Mouse (Mus musculus): ENCODE data around the gene Resp18. TPM values are rescaled to one million over a fixed set of nuclear protein-coding genes. Genes with fewer than 3 reads are reported as not detected.
A peak's percentile ranks its signal among the peaks of the same experiment; 100 is the strongest.

Resp18 gene
- 61.9 and 69.5 TPM in 2 replicates for polyA plus RNA-seq (2016; fragmentation: Nextera tagmentation; extraction: Ambion mirVana)

DNA sequence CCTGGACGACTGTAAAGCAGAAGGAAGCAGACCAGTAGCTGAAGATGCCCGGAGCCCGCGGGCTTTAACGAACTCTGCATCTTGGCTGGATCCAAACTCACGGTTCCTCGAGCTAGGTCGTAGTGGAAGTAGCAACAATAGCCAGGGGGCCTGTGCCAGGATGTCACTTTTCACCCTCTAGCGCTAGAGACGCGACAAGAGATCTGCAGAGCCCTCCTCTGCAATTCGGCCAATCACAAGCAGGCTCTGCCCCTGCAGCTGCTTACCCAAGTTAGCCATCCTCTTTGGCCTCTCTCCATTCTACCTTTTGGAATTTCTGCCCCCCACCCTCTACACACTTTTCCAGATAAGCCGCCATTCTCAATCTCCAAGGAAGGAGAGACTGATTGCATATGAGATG, at the start of gene Resp18:
Resp18 (minus strand) TSS at position 188 of the 400 bp plus-strand sequence.
- Histone ChIP-seq H3K4me3 (peak within 1 kb of the TSS; percentile 34), H3K27ac (no peak within 1 kb of the TSS), H3K27me3 (replicated peaks) (peaks cover 26% of the 10 kb centered on the region), H3K9ac (peak within 1 kb of the TSS; percentile 48), H3K36me3 (no peaks in the 10 kb centered on the region), H3K4me1 (no peaks in the 10 kb centered on the region), H3K9me3 (no peaks in the 10 kb centered on the region), H3K4me2 (replicated peaks) (peak within 1 kb of the TSS; percentile 52)
- WGBS: 2% methylated on average over 13 of the region's 13 CpGs
- no peak for ATAC-seq (ENCODE audit: low FRiP score, low read depth)

DNA sequence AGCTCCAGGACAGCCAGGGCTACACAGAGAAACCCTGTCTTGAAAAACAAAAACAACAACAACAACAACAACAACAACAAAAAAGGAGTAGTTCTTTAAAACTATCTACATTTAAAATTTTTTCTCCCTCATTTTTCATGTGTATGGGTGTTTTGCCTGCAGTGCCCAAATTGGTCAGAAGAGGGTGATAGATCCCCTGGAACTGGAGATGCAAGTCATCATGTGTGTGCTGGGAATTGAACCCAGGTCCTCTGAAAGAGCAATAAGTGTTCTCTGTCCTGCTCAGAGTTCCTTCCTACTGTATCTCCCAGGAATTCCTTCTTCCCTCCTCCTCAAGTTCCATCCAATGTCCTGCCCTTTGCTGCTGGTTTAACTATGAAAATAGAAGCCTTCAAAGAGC, 49.2 kb upstream of the Resp18 start:
- Histone ChIP-seq H3K27me3 (replicated peaks) (no peaks in the 10 kb centered on the region), H3K4me1 (no peaks in the 10 kb centered on the region), H3K27ac (no peak overlapping the region), H3K9me3 (peaks cover 3% of the 10 kb centered on the region; the same call in 1 of the 2 replicates), H3K9ac (no peak overlapping the region), H3K4me3 (no peak overlapping the region), H3K36me3 (no peaks in the 10 kb centered on the region), H3K4me2 (replicated peaks) (no peak overlapping the region)
- no peak for ATAC-seq (ENCODE audit: low FRiP score, low read depth)

DNA sequence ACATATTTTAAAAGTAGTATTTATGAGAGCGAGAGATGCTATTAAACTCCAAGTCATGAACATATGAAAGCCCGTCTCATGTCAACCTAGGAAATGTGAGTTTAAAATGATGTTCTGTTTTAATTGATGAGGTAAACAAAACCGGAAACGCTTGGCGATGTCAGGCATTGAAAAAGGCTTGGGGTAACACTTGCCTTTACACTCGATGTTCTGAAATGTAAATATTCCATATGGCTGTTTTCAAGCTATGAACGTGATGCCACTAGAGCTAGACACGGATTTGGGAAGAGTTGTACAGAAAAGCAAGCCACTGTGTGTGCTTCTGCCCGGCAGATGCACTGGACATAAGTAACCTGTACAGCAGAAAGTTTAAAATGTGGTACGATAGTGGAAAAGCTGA, 41.0 kb upstream of the Resp18 start:
- no peak overlapping the region for H3K9ac ChIP-seq
- H3K27me3 ChIP-seq (replicated peaks): no peaks in the 10 kb centered on the region
- WGBS: 90% methylated on average over 10 of the region's 10 CpGs
- H3K36me3 ChIP-seq: peaks cover 16% of the 10 kb centered on the region
- H3K27ac ChIP-seq: no peak overlapping the region
- H3K4me3 ChIP-seq: no peak overlapping the region
- no peak overlapping the region for H3K4me2 ChIP-seq (replicated peaks)
- H3K4me1 ChIP-seq: peaks cover 9% of the 10 kb centered on the region
- no peak for ATAC-seq (ENCODE audit: low FRiP score, low read depth)
- no peaks in the 10 kb centered on the region for H3K9me3 ChIP-seq

DNA sequence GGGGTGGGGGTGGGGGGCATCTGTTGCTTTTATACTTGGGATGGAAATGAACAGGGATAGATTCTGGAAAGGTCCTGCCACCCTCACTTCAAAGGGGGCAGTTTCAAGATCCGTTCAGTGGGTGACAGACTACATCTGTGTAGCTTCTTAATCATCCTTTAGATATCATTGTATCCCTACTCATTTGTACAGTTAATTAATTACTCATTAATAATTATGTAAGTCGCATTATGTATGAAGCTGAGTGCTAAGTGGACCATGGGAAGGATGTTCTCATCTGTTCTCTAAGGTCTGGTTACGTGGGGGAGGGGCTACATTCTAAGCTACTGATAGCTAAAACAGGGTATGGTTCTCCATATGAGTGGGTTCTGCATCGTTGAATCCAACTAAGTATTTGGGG, 40.5 kb upstream of the Resp18 start:
- no peak overlapping the region for H3K9ac ChIP-seq
- peaks cover 21% of the 10 kb centered on the region for H3K36me3 ChIP-seq
- H3K27ac ChIP-seq: no peak overlapping the region
- no peak for ATAC-seq (ENCODE audit: low FRiP score, low read depth)
- no peaks in the 10 kb centered on the region for H3K9me3 ChIP-seq
- no peak overlapping the region for H3K4me2 ChIP-seq (replicated peaks)
- H3K27me3 ChIP-seq (replicated peaks): no peaks in the 10 kb centered on the region
- H3K4me3 ChIP-seq: no peak overlapping the region
- WGBS: 94% methylated on average over 4 of the region's 4 CpGs
- peaks cover 9% of the 10 kb centered on the region for H3K4me1 ChIP-seq

DNA sequence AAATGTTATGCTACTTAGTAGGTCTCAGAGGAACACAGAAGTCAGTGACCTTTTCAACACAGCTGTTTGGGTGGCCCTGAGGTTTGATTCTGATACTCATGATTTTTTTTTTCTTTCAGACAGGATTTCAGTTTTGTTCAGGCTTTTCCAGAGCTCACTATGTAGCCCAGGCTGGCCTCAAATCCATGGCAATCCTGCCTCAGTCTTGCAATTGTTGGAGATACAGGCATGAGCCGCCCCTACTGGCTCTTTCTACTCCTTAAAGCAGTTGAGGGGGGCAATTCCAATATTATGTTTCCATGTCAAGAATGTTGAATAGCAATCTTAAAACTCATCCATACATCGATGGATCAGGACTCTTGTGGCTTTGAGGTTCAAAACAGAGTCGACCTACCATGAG, 40.1 kb upstream of the Resp18 start:
- ATAC-seq (ENCODE audit: low FRiP score, low read depth): no peak
- Histone ChIP-seq H3K4me3 (no peak overlapping the region), H3K9me3 (no peaks in the 10 kb centered on the region), H3K27me3 (replicated peaks) (no peaks in the 10 kb centered on the region), H3K36me3 (peaks cover 25% of the 10 kb centered on the region), H3K27ac (no peak overlapping the region), H3K4me1 (peaks cover 9% of the 10 kb centered on the region), H3K9ac (no peak overlapping the region), H3K4me2 (replicated peaks) (peak overlapping the region; percentile 40)
- WGBS: 68% methylated on average over 3 of the region's 3 CpGs

DNA sequence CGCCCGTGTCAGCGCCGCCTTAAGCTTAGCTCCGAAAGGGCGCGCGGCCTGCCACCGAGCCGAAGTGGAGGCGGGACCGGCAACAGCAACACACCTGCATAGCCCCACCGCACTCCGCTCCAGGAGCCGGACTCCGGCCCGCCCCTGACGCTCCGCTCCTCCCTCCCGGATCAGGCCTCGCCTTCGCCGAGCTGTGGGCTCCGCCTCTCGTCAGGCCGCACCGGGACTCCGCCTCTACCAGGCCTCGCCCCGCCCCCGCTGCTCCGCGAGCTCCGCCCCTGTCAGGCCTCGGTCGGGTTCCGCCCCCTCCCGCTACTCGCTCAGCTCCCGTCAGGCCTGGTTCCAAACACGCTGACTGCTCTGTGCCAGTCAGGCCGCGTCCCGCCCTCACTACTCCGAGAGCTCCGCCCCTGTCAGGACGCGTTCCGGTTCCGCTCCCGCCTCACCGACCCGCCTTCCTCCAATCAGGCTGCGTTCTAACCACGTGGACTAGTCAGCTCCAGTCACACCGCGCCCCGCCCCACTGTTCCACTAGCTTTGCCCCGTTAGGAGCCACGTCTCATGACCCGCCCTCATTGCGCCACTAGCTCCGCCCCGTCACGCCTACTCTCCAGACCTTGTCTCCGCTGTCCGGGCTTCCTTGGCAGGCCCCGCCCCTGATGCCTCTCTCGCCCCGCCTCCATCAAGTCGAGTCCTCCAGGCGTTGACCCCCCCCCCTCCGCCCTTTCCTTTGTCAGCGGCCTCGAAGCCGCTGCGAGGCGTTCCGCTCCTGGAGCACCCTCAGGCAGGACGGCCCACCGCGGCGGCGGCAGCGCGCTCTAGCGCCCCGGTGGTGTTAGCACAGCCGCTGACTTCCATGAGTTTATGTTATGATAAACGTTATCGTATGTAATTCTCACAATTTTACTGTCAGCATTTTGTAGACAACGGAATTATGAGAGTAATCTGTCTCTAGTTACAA, 39.3 kb upstream of the Resp18 start, which contains the start of gene Dnpep:
Dnpep (minus strand) TSS at position 750 of the 961 bp plus-strand sequence.
- WGBS: under 1% methylated on average over 92 of the region's 92 CpGs
- Histone ChIP-seq H3K4me1 (peaks cover 9% of the 10 kb centered on the region), H3K27me3 (replicated peaks) (no peaks in the 10 kb centered on the region), H3K27ac (peak within 1 kb of the TSS; percentile 68), H3K4me2 (replicated peaks) (peak within 1 kb of the TSS; percentile 79), H3K4me3 (peak within 1 kb of the TSS; percentile 70), H3K36me3 (peaks cover 33% of the 10 kb centered on the region), H3K9me3 (no peaks in the 10 kb centered on the region), H3K9ac (peak within 1 kb of the TSS; percentile 65)
- ATAC-seq (ENCODE audit: low FRiP score, low read depth): peak; percentile 98

DNA sequence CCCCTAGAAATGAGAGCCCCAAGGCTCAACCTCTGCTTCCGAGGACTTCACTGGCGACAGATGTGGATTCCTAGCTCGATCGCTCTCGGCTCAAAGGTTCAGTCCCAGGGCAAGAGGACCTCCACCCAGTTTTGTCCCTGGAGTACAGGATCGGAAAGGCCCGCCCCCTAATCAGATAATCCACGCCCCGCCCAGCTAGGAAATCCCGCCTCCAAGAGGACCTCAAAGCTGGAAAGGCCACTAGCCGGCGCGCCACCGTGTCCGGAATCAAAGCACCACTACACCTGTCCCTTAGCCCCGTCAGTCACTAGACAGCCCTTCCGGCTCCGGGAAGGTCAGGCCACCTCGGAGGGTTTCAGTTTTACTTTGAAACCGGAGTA, 38.6 kb upstream of the Resp18 start:
- Histone ChIP-seq H3K36me3 (peaks cover 39% of the 10 kb centered on the region), H3K4me2 (replicated peaks) (peak overlapping the region; percentile 79), H3K9me3 (no peaks in the 10 kb centered on the region), H3K27me3 (replicated peaks) (no peaks in the 10 kb centered on the region), H3K9ac (peak overlapping the region; percentile 65), H3K4me3 (peak overlapping the region; percentile 70), H3K27ac (peak overlapping the region; percentile 68), H3K4me1 (peaks cover 9% of the 10 kb centered on the region)
- WGBS: under 1% methylated on average over 20 of the region's 20 CpGs
- peak; percentile 58 for ATAC-seq (ENCODE audit: low FRiP score, low read depth)

DNA sequence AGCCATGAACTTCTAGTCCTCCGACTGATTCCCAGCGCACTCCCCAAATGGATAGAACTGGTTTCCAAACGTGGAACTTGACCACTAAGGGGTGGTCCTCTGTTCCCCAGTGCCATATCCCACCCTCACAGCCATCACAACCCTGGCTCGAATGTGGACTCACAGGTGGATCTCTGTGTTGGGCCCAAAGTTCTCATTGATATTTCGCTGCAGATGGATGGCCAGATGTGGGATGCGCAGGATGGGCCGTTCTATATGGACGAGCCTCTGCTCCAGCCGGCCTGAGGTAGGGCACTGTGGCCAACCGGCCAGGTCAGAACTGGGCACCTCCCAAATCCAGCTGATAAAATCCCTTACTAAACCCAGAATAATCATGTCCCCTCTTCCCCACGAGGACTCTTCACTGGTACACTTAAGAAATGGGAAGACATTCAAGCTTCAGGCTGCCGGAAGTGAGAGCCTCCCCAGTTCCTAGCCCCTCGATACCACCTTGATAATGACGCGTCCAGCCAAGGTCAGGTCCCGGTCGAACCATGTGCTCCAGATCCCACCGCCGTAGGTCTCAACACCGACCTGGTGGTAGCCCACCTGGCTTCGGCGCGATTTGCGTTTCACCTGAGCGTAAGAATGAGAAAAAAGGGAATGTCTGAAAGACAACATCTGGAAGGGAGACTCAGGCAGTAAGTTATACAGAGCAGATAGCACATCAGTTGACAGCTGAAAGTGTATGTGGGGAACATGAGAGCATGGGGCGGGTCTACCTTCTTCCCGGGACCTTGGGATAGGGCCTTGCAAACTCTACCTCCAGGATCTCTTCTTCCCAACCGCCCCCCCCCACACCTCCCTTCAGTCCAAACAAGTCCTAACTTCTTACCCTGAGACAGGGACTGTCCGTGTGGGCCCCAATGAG, 37.5 kb upstream of the Resp18 start:
- H3K36me3 ChIP-seq: peaks cover 51% of the 10 kb centered on the region
- peaks cover 9% of the 10 kb centered on the region for H3K4me1 ChIP-seq
- H3K9me3 ChIP-seq: no peaks in the 10 kb centered on the region
- H3K9ac ChIP-seq: peak overlapping the region; percentile 65
- no peak overlapping the region for H3K27ac ChIP-seq
- 87% methylated on average over 29 of the region's 29 CpGs for WGBS
- no peaks in the 10 kb centered on the region for H3K27me3 ChIP-seq (replicated peaks)
- H3K4me3 ChIP-seq: peak overlapping the region; percentile 70
- no peak for ATAC-seq (ENCODE audit: low FRiP score, low read depth)
- H3K4me2 ChIP-seq (replicated peaks): peak overlapping the region; percentile 79

DNA sequence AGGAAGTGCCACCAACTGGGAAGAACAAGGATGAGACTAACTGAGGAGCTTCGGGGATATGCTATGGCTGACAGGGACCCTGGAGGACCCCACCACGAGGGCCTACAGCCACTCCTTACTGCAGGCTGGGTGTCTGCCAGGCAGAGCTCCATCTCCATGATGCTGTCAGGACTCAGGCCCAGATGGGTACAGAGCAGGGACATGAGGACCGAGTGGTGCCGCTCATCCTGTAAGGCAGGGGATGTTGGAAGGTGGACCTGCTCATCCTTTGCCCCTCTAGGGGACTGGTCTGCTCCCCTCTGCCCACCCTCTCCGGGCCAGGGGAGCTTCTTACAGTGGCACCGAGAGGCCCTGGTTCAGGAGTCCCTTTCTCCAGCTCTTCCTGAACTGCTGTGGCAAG, 36.8 kb upstream of the Resp18 start:
- peaks cover 58% of the 10 kb centered on the region for H3K36me3 ChIP-seq
- WGBS: 92% methylated on average over 6 of the region's 6 CpGs
- ATAC-seq (ENCODE audit: low FRiP score, low read depth): no peak

DNA sequence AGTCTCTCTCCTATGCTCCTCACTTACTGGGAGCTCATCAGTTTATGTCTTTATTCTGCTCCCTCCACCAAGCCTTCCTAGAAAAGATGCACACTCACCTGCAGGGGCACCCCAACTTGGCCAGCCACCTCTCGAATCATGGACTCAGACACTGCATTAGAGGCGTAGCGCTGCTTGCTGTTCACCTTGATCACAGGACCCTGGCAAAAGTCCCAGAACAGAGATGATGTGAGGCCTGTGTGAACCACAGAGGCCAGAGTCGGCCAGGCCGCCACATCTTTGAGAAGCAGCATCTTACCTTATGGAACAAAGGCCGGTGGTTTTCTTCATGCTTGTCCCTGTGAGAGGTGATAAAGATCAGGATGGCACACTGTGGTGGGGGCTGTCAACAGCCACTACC, 33.5 kb upstream of the Resp18 start:
- H3K4me2 ChIP-seq (replicated peaks): no peak overlapping the region
- H3K27me3 ChIP-seq (replicated peaks): no peaks in the 10 kb centered on the region
- peaks cover 9% of the 10 kb centered on the region for H3K4me1 ChIP-seq
- ATAC-seq (ENCODE audit: low FRiP score, low read depth): no peak
- 95% methylated on average over 6 of the region's 6 CpGs for WGBS
- peaks cover 85% of the 10 kb centered on the region for H3K36me3 ChIP-seq
- H3K4me3 ChIP-seq: no peak overlapping the region
- no peak overlapping the region for H3K9ac ChIP-seq
- H3K9me3 ChIP-seq: no peaks in the 10 kb centered on the region
- no peak overlapping the region for H3K27ac ChIP-seq

More for the DNA sequence above, 36.8 kb upstream of the Resp18 start:
- H3K27me3 ChIP-seq (replicated peaks): no peaks in the 10 kb centered on the region
- H3K4me2 ChIP-seq (replicated peaks): no peak overlapping the region
- no peaks in the 10 kb centered on the region for H3K9me3 ChIP-seq
- H3K9ac ChIP-seq: 0 out of 2 replicates have a peak overlapping the region, but pooled peaks have one; percentile 5
- H3K4me3 ChIP-seq: no peak overlapping the region
- no peak overlapping the region for H3K27ac ChIP-seq
- peaks cover 9% of the 10 kb centered on the region for H3K4me1 ChIP-seq

DNA sequence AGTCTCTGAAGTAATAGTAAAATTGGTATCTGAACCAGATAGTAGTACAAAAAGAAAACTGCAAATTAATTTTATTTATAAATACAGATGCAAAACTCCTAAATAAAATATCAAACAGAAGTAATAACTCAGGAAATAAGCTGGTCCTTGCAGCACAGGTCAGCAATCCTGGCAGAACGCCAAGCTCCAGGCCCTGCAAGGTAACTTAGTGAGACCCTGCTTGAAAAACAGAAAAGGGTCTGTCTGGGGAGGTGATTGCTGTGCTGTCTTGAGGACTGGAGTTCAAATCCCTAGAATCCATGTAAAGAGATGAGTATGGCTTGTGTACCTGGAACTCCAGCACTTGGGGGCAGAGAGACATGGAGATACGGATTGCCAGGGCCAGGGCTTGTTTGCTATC, 26.4 kb upstream of the Resp18 start:
- Histone ChIP-seq H3K9ac (no peak overlapping the region), H3K27me3 (replicated peaks) (no peaks in the 10 kb centered on the region), H3K36me3 (peaks cover 25% of the 10 kb centered on the region), H3K4me1 (no peaks in the 10 kb centered on the region), H3K9me3 (no peaks in the 10 kb centered on the region), H3K27ac (no peak overlapping the region), H3K4me2 (replicated peaks) (no peak overlapping the region), H3K4me3 (no peak overlapping the region)
- 87% methylated on average over 2 of the region's 2 CpGs for WGBS
- ATAC-seq (ENCODE audit: low FRiP score, low read depth): no peak

DNA sequence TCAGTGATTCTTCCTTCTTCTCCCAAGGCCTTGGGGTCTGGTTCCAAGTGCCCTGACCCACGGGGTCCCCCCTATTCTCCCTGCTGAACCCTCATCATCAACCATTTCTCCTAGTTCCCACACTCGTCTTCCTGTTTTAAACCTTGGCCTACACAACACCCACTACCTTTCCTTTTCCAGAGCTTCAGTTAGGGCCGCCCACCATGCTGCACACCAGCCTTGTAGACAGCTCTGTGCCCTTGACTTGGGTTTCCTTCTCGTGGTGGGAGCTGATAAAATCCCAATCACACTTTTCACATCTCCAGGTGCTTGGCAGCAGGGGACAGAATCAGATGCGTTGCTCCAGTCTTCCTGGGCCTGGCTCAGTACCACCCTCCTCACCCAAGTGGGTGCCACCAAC, 16.1 kb upstream of the Resp18 start:
- WGBS: 81% methylated on average over 5 of the region's 5 CpGs
- Histone ChIP-seq H3K4me1 (peaks cover 7% of the 10 kb centered on the region), H3K4me3 (no peak overlapping the region), H3K27ac (no peak overlapping the region), H3K36me3 (no peaks in the 10 kb centered on the region), H3K27me3 (replicated peaks) (no peaks in the 10 kb centered on the region), H3K9me3 (no peaks in the 10 kb centered on the region), H3K9ac (no peak overlapping the region), H3K4me2 (replicated peaks) (no peak overlapping the region)
- ATAC-seq (ENCODE audit: low FRiP score, low read depth): no peak

Data from neural tube, embryonic 12.5 days (tissue).